Mouse (Mus musculus): Measurements from ENCODE around the gene Brms1.

DNA sequence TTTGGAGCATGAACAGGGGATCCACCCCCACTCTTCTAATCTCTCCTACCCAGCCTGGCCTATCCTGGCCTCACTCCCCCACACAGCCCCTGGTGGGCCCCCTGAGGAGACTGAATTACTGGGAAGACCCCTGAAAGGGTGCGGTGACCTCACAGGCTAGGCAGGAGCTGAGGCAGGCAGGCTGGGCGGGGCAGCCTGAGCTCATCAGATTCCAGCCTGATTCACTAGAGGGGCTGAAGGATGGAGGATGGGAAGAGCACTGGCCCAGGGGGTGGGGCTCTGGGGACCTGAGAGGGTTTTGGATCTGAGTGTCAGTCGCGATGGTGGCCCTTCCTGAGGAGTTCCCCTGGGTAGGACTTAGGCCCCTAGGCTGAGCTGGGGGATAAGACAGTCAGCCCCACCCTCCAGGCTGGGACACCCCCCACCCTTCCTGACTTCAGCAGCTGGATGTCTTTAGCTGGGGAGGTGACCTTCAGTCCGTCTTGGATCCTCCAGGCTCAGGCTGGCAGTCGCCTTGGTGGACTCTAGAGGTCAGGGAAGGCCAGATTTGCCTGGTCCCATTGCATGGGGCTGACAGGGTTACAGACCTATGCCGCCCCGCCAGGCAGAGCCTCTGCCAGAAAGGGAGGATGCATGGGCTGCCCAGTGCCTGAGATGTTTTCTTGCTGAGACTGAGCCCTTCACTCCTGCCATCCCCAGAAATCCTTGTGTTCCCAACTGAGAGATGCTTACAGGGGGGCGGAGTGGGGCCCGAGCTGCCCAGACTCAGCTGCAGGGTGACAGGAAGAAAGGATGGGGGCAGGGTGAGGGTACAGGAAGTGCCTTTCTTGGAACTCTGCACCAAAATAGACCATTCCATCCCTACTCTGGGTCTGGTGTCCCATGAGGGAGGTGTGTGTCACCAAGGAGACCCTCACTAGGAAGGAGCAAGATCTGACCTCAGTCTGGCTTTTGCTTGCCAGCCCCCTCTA is 17.9 kb downstream of the Brms1 start:
- no peak for TF ChIP-seq ZMIZ1 (IDR thresholded peaks at IDR 0.05; ENCODE audit: low read depth, low read length)
- no peak for TF ChIP-seq SIN3A (IDR thresholded peaks at IDR 0.05; ENCODE audit: low read length)
- TF ChIP-seq ZKSCAN1 (IDR thresholded peaks at IDR 0.05; ENCODE audit: borderline replicate concordance, low read depth, low read length) = no peak
- no peak for TF ChIP-seq CTCF (conservative IDR thresholded peaks at IDR 0.05 in 1 of 2, IDR thresholded peaks at IDR 0.05 in 1 of 2; ENCODE audit: low read depth in 2 of 2, low read length in 2 of 2)
- no peak for TF ChIP-seq POLR2AphosphoS2 (IDR thresholded peaks at IDR 0.05; ENCODE audit: low read depth, low read length)
- no peak for TF ChIP-seq CHD2 (IDR thresholded peaks at IDR 0.05; ENCODE audit: low read length)
- no peak for TF ChIP-seq E2F4 (IDR thresholded peaks at IDR 0.05; ENCODE audit: insufficient replicate concordance, low read depth, low read length)
- TF ChIP-seq TBP (conservative IDR thresholded peaks at IDR 0.05; ENCODE audit: low read depth, low read length) = no peak

Measured in CH12.LX (cell line).